Mouse (Mus musculus): Measurements from ENCODE around the gene Vcan. TPM values are rescaled to one million over a fixed set of nuclear protein-coding genes. Genes with fewer than 3 reads are reported as not detected.

The Vcan gene
- total RNA-seq, 2 experiments from 2014 or later: 0.43 to 0.72 TPM

DNA sequence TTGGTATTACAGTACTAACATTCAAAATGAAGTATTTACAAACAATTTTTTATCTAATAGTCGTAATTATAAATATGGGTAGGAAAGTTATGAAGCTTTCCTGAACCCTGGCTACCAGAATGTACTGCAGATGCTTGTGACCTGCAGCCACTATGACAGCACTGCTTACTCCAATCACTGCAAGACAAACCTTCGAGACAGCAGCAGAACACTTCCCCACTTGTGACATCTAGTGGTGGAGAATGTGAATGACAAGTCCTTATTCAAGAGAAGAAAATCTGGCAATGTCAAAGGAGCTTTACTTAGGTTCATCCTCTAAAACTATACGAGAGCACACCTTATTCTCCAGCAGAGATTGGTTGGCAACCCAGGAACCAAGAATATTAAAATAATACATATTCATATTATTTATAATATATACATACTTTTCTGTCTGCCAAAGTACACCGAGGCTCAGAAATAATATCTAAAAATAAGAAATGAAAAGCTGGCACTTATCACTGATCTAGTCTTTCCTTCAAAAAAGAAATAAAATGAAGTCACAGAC, 108.1 kb downstream of the Vcan start:
- ATAC-seq (replicated peaks; ENCODE audit: poor library complexity, severe bottlenecking): peak; percentile 85

DNA sequence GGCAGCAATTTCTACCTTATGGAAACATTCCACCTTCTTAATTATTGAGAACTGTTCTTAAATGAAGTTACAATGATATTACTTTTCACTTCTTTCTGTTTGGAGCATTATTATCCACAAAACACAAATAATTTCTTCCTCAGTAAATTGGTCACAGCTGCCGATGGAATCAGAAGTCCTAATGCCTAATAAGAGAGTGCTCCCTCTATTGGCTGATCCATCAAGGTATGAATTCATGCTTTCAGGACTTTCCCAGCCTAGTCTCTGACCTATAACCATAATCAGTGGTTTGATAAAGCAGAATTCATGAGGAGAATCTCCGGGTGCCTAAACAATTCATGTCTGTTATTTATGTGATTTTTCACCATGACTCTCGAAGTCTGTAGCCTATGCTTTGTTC, 123.2 kb downstream of the Vcan start:
- no peak for ATAC-seq (replicated peaks; ENCODE audit: poor library complexity, severe bottlenecking)

- ATAC-seq (replicated peaks; ENCODE audit: poor library complexity, severe bottlenecking): no peak
These were observed 134.9 kb downstream of the Vcan start for GRCm38 (mm10) chr13:89607399-89607798.

Other genes starting within 250 kb of the Vcan start
- not detected in 2 replicates for gene Hapln1, start 202.7 kb downstream of the Vcan start, total RNA-seq (2014; fragmentation: Nextera tagmentation)
- gene Hapln1, start 202.7 kb downstream of the Vcan start, total RNA-seq (2017): not detected in 2 replicates

Measured in granulocyte monocyte progenitor cell, adult 5-6 weeks (primary cell).